Mouse (Mus musculus) erythroblast, embryonic 14.5 days (primary cell): ENCODE results near the gene Cyct. TPM values are rescaled to one million over a fixed set of nuclear protein-coding genes. Genes with fewer than 3 reads are reported as not detected.
A peak's percentile ranks its signal among the peaks of the same experiment; 100 is the strongest.

Source experiments
- H3K27me3 ChIP-seq: 2 replicates; pipeline ENCODE4 v1.6.1; 2012; ENCODE audit warnings: inconsistent platforms; ENCODE audit not compliant: control insufficient read depth
- H3K36me3 ChIP-seq: 2 replicates; pipeline ENCODE4 v1.6.1; 2012; ENCODE audit warnings: mild to moderate bottlenecking, inconsistent platforms; ENCODE audit not compliant: control insufficient read depth
- H3K4me1 ChIP-seq: 2 replicates; pipeline ENCODE4 v1.6.1; 2012; ENCODE audit warnings: inconsistent platforms; ENCODE audit not compliant: control insufficient read depth
- H3K4me3 ChIP-seq: replicated peaks from 2 replicates; pipeline ENCODE3; 2012; ENCODE audit warnings: moderate library complexity, mild to moderate bottlenecking, inconsistent platforms
- H3K9me3 ChIP-seq: 2 replicates; pipeline ENCODE4 v1.6.1; 2012; ENCODE audit warnings: low read length, inconsistent platforms, mixed read lengths; ENCODE audit not compliant: control insufficient read depth
- GATA1 ChIP-seq: IDR thresholded peaks from 2 replicates; pipeline ENCODE4 v1.6.1; 2012; ENCODE audit warnings: low read length, inconsistent platforms, mixed read lengths
- TAL1 ChIP-seq: IDR thresholded peaks from 3 replicates; pipeline ENCODE4 v1.6.1; 2012; ENCODE audit warnings: low read length, inconsistent platforms, mixed read lengths
- polyA plus RNA-seq: library from polyadenylated mRNA; stranded (reverse); fragments of >175 nt; gene quantifications from 2 replicates; pipeline ENCODE4 v1.2.3, GENCODE M21; 2012

The Cyct gene
- polyA plus RNA-seq, 1 experiment: not detected

DNA sequence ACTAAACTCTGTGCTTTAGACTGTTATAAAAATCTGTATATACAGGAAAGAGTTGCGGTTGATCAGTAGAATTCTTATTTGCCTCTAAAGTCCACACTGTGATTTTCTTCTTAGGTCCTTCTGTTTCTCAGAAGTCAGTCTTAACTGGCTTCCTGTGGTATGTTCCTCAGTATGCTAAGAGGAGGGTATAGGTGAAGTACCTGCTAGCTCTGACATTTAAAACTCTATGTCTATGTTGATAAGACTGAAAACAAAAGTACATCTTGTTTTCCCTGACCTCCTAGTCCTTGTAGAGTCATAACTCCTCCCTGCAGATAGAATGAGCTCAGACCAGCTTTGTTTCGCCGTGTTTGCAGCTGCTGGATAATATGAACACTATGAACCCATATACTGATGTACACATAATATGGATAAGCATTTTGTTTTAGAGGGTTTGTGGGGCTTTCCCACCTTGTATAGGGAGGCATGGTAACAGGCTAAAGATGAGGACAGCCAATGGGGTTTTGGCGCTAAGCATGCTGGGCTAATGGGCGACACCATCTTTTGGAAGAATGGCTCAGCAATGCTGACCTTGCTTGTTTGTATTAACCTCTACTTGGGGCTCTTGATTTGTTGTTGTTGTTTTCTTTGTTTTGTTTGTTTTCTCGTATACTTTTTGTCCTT is 14.4 kb upstream of the Cyct start:
- peaks cover 78% of the 10 kb centered on the region for H3K36me3 ChIP-seq
- H3K27me3 ChIP-seq: no peaks in the 10 kb centered on the region
- no peaks in the 10 kb centered on the region for H3K9me3 ChIP-seq
- TF ChIP-seq TAL1 (no peak), GATA1 (no peak)
- no peak overlapping the region for H3K4me3 ChIP-seq
- H3K4me1 ChIP-seq: peaks cover 28% of the 10 kb centered on the region

- Histone ChIP-seq H3K4me1 (peaks cover 41% of the 10 kb centered on the region), H3K36me3 (peaks cover 55% of the 10 kb centered on the region), H3K27me3 (no peaks in the 10 kb centered on the region), H3K9me3 (no peaks in the 10 kb centered on the region), H3K4me3 (no peak overlapping the region)
- TF ChIP-seq TAL1 (no peak), GATA1 (no peak)
These were observed 12.0 kb upstream of the Cyct start for GRCm38 (mm10) chr2:76372244-76372643.

DNA sequence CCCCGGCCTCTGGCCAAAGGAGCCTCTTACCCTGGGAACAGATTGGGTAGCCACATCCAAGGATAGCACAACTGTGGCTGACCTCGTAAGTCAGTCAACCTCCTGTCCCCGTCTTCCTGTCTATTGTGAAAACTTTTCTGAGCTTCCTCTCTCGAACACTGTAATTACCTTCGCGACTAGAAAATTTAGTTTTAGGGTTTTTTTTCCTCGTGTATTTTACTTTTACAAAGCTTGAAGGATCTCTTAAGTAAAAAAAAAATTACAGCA is 10.3 kb upstream of the Cyct start:
- TF ChIP-seq TAL1 (no peak), GATA1 (no peak)
- Histone ChIP-seq H3K36me3 (peaks cover 41% of the 10 kb centered on the region), H3K4me1 (peaks cover 41% of the 10 kb centered on the region), H3K4me3 (peak overlapping the region; percentile 97), H3K9me3 (no peaks in the 10 kb centered on the region), H3K27me3 (no peaks in the 10 kb centered on the region)

DNA sequence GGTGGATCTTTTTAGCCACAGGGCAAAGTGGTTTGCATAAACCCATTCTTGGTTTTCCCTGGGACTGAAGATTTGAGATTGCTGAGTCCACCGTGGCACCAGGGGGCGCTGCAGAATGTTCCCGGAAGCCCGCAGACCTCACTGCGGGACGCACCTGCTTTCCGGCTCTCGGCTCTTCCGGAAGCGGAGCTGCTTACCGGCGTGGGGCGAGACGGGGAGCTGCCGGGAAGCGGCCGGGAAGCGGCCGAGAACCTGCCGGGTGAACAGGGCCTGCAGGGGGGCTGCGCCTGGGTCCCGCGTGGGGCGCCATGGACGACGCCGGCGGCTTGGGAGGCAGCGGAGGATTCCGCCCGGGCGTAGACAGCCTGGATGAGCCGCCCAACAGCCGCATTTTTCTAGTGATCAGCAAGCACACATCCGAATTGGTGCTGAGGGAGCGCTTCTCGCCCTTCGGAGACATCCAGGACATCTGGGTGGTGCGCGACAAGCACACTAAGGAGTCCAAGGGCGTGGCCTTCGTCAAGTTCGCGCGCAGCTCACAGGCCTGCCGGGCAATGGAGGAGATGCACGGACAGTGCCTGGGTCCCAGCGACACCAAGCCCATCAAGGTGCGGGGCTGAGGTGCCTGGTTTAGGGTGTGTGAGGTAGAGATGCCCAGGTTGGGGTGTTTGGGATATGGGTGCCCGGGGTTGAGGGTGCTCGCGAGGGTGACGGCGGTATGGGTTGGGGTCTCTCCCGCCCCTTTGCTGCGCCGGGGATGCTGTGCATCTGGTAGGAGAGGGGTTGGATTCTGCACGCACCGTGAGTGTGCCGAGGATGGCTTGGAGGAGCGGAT is 9.8 kb upstream of the Cyct start, which contains the start of gene Rbm45:
Rbm45 (plus strand) TSS at position 164 of the 835 bp plus-strand sequence.
- H3K4me3 ChIP-seq: peak within 1 kb of the TSS; percentile 97
- H3K4me1 ChIP-seq: peaks cover 41% of the 10 kb centered on the region
- peaks cover 36% of the 10 kb centered on the region for H3K36me3 ChIP-seq
- no peaks in the 10 kb centered on the region for H3K9me3 ChIP-seq
- no peaks in the 10 kb centered on the region for H3K27me3 ChIP-seq
- TF ChIP-seq GATA1 (no peak), TAL1 (no peak)

GRCm38 (mm10) chr2:76368861-76369660 is 8.8 kb upstream of the Cyct start:
- Histone ChIP-seq H3K36me3 (peaks cover 26% of the 10 kb centered on the region), H3K4me3 (peak overlapping the region; percentile 97), H3K9me3 (no peaks in the 10 kb centered on the region), H3K4me1 (peaks cover 41% of the 10 kb centered on the region), H3K27me3 (no peaks in the 10 kb centered on the region)
- no peak for TF ChIP-seq GATA1
- TF ChIP-seq TAL1: no peak

DNA sequence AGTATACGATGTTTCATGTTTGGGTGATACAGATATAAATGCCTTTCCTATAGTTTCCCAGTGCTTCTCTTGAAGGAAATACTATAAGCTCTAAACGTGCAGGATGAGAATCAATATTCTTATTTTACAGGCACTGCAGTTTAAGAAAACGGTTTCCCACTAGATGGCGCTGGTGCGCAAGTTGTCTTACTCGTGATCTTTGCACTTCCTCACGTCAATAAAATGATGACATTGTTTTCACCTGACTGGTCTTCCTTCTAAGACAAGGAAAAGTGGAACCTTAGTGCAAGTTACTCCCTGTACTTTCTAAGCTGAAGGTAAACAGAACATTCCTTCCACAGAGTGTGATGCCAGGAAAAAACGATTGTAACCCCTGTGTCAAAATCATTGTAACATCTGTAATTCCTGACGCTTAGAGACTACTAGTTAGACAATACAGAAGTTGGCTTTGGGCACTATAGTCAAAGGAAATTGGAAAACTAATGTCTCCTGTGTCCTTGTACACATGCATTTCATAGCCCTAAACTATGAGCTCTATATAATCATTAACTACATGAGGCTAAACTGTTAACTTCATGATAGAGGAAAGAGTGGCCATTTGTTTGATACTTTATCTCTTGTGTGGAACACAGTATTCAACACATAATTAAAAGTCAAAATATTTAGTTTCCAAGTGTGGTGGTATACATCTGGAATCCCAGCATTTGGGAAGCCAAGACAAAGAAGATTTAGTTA is 7.1 kb upstream of the Cyct start:
- Histone ChIP-seq H3K4me3 (no peak overlapping the region), H3K27me3 (no peaks in the 10 kb centered on the region), H3K9me3 (no peaks in the 10 kb centered on the region), H3K4me1 (peaks cover 37% of the 10 kb centered on the region), H3K36me3 (peaks cover 9% of the 10 kb centered on the region)
- no peak for TF ChIP-seq GATA1

DNA sequence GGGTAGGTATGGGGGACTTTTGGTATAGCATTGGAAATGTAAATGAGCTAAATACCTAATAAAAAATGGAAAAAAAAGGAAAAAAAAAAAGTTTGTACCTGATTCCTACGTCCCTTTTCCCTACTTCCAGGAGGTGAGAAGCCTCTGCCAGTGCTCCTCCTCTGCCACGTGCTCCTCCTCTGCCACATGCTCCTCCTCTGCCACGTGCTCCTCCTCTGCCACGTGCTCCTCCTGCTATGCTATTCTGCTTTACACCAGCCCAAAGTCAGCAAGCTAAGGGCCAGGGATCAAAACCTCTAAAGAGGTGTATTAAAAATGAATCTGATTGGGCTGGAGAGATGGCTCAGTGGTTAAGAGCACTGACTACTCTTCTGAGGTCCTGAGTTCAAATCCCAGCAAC is 5.6 kb upstream of the Cyct start:
- TF ChIP-seq GATA1 (no peak), TAL1 (no peak)
- Histone ChIP-seq H3K27me3 (no peaks in the 10 kb centered on the region), H3K4me1 (peaks cover 22% of the 10 kb centered on the region), H3K9me3 (no peaks in the 10 kb centered on the region), H3K36me3 (no peaks in the 10 kb centered on the region), H3K4me3 (no peak overlapping the region)

DNA sequence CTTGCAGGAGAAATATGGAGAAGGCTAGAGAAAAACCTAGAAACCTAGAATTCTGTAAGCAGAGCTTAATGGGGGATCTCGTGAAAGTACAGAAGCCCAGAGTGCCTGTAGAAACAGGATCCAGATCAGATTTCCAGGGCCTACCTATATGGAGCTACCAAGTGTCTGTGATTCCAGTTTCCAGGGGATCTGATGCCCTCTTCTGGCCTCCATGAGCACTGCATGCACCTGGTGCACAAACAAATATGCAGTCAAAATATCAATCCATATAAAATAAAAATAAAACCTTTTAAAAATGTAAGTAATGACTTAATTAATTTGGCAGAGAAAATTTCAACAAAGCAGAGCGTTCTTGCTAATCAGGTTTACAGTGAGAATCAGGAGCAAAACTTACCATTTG is 1.9 kb upstream of the Cyct start:
- H3K4me1 ChIP-seq: no peaks in the 10 kb centered on the region
- no peaks in the 10 kb centered on the region for H3K27me3 ChIP-seq
- TF ChIP-seq GATA1 (no peak), TAL1 (no peak)
- H3K9me3 ChIP-seq: no peaks in the 10 kb centered on the region
- no peak overlapping the region for H3K4me3 ChIP-seq
- no peaks in the 10 kb centered on the region for H3K36me3 ChIP-seq

DNA sequence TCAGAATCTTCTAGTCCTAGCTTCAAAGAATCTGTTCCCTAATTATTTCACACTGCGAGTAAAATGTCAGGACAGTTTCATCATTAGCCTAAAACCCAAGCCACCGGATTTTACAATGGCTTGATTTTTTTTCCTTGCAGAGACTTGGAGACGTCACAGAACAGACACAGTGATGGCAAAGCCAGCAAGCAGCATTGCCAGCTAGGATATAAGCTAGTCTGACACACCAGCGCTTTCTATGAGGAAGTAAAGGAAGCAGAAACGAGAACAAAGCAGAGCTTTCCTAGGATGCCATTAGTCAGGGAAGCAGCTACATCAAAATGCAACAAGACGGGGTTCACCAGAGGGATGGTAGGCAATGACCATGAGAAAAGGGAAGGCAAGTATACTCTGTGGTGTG is 12.4 kb downstream of the Cyct start:
- Histone ChIP-seq H3K9me3 (no peaks in the 10 kb centered on the region; the same call in 1 of the 2 replicates), H3K36me3 (no peaks in the 10 kb centered on the region), H3K27me3 (no peaks in the 10 kb centered on the region), H3K4me3 (no peak overlapping the region), H3K4me1 (no peaks in the 10 kb centered on the region)
- TF ChIP-seq TAL1: no peak
- no peak for TF ChIP-seq GATA1
